Mouse (Mus musculus) layer of hippocampus, adult 9-10 months (tissue): Measurements from ENCODE around the gene Vegfa.

ENCODE experiments used
- DNase-seq: peaks from one replicate; pipeline ENCODE4 v3.0.0; 2022; ENCODE audit warnings: low spot score

The Vegfa gene

DNA sequence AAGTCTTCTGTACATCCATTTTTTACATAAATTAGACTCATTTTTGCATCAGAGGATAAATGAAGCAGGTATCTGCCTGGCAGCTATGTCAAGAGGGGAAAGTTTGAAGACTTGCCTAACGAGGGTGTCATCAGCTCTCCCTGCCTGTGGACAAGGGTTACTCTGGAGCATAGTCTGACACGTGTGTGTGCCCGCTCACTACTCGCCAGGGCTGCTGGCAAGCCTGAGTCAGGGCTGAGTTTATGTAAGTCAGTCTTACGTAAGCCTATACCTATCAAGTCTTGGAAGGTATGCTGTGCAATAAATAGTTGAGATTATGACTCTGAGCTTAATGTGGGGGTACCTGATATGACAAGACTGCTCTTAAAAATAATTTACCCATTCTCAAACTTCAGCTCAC, 19.2 kb upstream of the Vegfa start:
- DNase-seq, result no peak

DNA sequence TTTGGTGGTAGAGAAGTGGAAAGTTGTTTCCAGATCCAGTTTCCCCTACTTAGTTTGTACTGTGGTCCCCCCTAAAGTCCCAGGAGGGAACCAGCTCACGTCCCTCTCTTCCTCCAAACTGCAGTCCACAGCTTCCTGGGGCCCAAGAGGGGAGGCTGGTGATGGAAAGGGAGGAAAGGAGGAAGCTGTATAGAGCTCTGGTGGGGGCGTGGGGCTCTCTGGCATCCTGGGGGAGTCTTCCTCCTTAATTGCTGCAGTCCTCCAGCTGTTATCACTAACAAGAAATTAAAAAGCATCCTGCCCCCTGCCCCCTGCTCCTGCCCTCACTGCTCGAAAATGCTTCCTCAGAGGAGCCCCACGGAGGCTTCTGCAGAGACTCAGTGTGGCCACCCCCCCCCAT, 17.4 kb upstream of the Vegfa start:
- no peak for DNase-seq

DNA sequence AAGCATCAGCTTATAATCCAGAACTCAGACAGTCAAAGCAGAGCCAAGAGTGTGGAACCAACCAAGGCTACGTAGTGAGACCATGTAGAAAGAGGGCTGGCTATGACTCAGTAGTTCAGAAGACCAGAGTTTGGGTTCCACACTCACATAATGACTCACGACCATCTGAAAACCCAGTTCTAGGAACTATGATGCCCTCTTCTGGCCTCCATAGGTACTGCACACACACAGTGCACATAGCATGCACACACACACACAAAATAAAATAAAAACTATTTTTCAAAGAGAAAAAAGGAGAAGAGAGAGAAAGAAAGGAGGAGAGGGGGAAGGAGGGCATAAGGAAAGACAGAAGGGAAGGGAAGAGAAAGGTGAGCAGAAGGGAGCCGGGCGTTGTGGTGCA, 16.0 kb upstream of the Vegfa start:
- no peak for DNase-seq

DNA sequence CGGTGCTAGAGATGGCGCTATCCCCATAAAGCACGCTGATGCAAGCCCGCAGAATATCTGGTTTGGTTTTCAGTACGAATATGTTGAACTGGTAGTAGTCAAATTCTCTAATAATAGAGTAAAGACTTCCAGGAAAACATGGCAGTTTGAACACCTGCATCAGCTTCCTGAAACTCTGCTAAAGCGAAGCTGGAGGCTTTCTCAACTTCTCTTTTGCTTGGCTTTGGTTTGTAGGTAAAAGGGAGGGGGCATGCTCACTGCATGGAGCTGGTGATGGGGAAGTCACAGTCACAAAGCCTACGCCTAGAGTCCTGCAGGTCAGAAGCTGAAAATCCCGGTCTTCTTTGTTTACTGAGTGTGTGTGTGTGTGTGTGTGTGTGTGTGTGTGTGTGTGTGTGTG, 13.6 kb upstream of the Vegfa start:
- DNase-seq, result no peak

DNA sequence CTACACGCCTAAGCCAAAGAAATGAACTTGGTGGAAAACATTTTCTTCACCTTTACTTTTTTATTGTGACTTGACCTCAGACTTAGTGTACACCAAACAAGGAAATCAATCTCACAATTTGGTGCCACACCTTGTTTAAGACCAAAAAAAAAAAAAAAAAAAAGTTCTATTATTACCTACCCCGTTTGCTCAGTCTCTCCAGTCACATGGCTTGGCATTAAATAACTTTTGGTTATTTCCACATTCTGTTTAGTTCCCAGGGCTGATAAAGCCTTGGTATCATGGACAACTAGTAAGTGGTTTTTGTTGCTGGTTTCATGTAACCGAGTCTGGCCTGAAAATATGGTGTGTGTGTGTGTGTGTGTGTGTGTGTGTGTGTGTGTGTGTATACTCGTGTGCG, 12.8 kb upstream of the Vegfa start:
- DNase-seq, result no peak

DNA sequence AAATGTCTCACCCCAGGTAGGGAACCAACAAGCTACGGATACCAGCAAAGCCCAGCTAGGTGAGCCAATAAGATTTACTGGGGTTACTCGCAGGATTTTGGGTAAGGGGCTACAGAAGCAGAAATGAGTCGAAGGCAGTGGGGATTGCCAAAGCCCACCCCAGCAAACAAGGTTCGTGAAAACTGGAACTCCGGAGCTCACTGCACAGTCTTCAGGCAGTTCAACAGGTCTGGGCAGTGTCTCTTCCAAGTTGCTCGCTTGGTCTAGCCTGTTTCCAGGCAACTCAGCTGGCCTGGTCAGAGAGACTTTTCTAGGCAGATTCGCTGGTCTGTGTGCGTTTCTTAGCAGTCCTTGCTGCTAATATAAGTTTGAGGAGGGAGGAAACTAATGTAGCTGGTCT, 10.0 kb upstream of the Vegfa start:
- no peak for DNase-seq

DNA sequence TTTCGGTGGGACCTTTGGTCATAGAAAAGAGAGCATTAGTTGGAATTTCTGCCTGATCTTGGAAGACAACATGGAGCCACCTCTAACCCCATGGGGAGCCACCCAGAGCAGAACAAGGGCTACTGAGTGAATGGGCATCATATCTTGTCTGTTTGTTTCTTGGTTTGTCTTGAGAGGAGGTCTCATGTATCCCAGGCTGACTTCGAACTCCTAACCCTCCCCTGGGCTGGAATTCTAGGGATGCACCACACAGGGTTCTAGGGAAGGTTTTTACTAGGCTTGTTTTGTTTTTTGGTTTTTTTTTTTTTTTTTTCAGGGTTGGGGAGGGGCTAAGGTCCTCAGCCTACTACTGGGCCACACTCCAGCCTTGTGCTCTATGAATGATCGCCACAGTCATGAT, 9.5 kb upstream of the Vegfa start:
- DNase-seq, result no peak

DNA sequence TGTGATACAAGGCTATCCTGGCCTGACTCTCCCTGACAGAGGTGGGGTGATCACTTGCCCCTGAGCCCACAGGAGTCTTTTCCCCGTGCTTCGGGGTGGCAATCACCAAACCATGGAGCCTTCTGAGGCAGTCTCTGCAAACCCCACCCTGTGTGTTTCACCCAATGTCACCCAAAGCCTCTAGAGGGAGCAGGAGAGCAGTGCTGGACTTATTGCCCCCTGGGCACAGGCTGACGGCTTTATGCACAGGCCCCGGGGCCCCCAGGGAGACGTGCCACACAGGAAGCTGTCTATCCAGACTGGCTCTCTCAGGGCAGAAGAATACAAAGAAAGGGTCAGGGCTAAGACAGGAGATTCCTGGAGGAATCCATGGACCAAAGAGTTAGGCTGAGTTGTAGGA, 9.1 kb upstream of the Vegfa start:
- DNase-seq, result no peak

DNA sequence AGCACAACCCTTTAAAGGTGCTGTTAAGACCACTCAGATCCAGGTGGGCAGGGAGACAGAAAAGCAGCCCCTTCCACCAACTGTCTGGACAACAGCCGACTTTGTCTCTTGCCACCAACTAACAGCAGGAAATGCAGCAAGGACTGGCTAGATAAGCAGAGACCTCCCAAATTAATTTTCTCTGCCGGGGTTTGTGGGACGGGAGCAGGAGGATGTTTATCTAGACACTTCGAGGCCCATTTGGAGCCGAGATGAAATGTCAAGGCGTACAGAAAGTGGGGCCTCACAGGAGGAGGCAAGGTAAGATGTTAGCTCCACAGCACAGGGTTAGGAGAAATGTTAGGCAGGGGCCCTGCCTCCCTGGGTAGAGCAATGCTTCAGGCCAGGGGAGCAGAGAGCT, 8.4 kb upstream of the Vegfa start:
- no peak for DNase-seq

DNA sequence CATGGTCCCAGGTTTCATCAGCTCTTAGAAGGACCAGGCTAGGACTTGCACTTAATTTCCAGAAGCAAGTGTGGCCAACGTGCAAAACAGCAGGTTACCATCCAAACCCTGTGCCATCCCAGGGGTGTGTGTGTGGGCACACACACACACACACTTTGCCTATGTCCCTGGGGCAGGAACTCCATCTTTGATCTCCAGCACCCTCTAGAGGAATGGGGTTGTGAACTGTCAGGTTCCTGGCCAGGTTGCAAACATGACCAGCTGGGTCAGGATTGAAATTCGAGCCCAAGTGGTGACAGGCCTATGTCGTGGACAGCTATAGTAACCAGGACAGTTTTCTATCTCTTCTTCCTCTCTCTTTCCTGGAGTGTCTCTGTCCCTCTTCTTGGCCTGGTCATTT, 6.7 kb upstream of the Vegfa start:
- DNase-seq, result no peak

DNA sequence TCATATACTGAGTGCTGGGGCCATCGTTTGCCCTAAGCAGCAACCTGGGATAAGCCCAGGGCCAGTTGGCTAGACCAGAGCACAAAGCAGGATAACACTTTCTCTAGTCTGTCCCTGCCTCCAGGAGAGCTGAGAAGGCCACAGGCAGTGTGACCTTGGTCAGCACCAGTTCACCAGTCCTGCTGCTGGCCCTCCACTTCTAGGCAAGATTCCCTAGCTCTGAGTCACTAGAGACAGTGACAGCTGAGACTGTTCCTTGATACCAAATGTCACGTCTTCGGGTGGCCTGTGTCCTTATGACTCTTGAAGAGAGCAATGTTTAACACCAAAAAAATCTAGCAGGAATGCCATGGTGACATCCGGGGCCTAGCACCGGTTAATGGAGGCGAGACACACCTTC, 4.2 kb upstream of the Vegfa start:
- no peak for DNase-seq

DNA sequence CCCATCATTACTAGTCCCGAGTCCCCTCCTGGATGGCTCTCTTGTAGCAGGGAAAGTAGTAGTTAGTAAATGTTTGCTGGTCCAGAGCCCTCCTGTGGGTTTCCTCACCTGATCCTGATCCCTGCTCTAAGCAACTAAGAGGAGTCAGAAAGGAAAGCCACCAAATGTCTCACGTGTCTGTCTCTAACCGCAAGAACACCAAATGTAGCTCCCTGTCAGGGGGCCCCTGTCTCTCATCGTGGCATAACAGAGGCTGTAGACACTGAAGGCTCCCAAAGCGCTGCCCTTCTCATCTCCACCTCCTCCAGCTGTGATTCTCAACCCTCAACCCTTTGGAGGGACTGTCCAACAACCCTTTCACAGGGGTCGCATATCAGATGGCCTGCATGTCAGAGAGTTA, 1.9 kb upstream of the Vegfa start:
- no peak for DNase-seq

DNA sequence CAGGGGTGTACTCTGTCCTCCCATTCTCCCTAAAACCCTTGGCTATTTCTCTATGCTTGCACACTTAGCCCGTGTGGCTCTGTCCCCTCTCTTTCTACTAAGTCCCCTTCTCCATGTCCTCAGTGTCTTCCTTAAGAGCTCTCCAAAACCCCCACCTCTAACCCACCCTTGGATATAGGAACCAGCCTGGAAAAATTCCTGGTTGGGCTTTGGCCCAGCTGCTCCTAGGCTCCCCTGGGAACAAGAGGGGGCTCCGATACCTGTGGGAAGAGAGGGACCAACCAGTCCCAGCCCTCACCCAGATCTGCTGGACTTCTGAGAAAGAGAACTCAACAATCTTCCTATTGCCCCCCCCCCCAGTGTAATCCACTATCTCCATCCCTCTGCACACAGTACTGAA, 1.4 kb upstream of the Vegfa start:
- DNase-seq, result no peak

DNA sequence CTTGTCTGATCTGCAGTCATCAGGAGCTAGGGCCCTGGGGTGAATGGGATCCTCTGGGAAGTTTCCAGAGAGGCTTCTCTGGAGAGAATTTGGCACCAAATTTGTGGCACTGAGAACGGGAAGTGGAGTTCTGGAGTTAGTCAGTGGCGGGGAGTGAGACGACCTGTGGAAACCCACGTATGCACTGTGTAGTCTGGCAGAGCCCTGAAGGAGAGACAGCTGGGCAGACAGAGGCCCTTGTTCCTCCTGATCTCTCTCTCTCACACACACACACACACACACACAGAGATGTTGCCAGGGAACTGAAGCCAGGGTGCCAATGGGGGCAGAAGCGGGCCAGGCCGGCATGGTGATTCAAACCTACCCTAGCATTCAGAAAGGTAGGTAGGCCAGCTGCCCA, 953 bp upstream of the Vegfa start:
- no peak for DNase-seq

DNA sequence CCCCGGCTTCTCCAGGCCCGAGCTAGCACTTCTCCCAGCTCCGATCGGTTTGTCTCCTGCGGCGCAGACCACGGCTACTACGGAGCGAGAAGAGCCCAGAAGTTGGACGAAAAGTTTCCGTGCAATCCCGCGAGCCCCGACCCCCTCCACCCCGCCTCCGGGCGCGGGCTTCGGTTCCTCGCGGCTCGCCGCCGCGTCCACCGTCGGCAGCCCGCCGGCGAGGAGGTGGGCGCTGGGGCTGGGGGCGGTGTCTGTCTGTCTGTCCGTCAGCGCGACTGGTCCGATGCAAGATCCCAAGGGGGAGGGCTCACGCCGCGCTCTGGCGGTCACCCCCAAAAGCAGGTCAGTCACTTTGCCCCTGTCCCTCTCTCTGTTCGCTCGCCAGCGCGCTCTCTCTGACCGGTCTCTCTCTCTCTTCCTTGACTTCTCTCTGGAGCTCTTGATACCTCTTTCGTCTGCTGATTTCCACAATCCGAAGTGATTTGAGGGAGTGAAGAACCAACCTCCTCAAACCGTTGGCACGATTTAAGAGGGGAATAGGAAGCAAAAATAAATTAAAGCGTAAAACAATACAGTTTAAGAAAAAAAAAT, 453 bp downstream of the Vegfa start:
- DNase-seq, result no peak

DNA sequence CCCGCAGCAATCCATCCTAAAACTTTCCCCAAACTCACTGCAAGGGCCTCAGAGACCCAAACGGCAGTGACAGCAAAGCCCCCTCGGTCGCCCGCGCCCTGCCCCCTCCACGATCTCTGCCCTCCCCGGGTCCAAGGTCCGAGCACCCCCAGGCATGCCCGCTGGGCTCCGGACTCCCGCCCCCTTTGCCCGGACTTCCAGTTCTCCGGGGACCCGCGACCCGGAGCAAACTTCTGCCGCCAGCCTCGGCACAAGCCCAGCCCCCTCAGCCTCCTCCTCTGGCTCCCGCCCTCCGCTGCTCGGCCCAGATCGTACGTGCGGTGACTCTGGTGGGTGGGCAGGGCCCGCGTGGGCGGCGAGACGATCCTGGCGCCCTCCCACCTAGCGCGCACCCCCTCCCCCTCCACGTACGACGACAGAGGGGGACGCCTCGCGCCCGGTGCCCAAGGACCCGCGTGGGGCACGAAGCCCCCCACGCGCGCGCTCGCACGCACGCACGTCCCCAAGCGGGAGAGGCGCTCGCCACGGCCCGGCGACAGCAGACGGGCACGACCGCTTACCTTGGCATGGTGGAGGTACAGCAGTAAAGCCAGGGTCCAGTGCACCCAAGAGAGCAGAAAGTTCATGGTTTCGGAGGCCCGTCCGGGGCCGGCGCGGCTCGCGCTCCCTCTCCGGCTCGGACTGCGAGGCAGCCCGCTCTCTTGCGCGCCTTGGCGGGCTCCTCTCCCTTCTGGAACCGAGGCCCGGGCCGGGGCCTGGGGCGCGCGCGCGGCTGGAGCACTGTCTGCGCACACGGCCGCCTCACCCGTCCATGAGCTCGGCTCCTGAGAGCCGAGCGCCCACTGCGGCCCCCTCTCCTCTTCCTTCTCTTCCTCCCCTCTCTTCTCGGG, 1.2 kb downstream of the Vegfa start:
- no peak for DNase-seq

DNA sequence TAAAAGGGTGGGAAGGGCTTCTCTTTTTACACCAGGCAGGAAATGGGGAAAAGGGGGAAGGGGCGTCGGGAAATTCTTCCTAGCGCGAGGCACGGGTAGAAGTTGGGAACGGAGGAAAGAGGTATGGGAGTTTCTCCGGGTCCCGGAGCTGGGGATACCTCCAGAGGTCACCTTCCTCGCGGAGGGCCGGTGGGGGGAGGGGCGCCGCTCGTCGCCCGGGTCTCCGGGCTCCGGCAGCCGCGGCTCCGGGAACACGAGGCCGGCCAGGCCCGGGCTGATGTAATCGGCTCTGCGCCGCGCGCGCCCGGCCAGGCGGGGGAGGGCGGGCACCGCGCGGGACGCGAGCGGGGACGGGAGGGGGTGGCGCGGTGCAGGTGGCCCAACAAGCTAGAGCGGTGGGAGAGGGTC, 1.8 kb downstream of the Vegfa start:
- no peak for DNase-seq

DNA sequence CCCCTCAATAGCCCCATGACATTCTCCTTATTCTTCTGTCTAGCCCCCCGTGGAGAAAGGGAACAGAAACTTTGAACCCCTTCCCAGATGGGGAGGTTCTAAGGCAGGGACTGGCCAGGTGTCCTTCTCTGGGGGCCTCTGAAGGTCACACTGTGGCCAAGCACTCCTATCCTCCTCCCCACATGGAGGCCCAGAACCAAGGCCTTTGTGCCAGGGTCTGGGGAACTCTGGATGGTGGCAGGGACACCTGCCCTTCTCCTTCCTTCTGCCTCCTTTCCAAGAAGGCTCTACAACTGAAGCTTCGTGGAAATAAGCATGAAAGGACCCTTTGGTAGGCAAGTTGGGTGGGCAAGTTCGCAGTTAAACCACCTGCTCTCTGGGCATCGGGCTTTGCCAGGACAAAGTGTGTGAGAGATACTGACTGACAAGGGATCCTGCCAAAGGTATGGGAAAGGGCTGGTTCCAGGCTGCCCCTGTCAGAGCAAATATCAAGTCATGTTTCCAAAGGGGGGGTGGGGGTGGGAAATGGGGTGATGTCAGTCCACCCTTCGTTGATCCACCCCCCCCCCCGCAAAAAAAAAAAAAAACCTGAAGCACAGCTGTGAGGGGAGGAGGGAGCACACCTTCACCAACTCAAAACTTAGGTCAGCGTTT, 2.5 kb downstream of the Vegfa start:
- no peak for DNase-seq

DNA sequence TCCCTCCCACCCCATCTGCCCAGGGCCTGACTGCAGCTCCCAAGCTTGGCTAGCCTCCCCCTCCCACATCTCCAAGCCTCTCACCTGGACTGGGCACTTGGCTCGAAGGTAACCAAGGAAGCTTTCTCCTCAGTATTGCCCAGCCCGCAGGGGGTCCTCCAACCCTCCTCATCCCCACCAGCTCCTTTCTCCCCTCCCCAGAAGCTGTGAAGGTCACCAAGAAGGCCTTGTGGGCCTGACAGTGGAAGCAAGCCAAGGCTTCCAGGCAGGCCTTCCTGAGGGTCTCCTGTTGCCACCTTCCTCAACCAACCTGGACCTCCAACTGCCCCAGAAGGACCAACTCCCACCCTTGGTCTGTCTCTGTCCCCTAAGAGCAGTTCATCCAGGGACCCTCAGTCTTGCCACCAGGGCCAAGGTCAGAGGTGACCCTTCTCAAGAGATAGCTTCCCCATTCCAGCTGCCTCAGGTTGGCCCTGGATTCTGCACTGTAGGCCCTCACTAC, 3.1 kb downstream of the Vegfa start:
- no peak for DNase-seq

DNA sequence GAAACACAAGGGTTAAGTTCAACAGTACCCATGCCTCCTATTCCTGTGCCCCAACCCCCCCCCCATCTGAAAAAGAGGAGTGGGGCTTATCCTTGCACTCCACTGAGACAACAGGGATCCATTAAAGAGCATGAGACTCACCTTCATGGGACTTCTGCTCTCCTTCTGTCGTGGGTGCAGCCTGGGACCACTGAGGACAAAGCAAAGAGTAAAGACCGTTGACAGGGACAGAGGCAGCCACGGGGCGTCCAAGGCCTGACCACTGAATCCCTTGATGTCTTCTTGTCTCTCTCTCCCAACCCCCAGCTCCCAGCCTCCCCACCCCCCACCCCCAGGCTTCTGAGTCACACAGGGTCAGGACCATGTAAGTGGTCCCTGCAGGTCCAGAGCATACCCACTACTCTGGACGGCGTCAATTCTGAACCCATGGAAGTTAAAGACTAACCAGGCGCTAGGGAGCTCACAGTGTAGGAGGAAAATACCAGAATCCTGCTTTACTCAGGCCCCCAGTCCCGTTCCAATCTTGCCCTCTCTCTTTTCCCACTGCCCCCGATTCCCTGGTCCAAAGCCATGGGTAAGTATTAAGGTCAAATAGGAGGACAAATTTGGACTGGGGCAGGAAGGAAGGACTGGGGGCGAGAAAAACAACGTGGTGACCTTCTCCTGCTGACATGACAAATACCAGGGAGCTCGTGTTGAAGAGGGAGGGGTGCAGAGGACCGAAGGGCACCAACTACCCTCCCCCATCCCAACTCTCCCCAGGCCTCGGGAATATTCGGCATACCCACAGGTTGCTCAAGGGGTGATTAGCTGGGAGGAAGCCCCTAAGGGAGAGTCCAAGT, 3.7 kb downstream of the Vegfa start:
- no peak for DNase-seq

DNA sequence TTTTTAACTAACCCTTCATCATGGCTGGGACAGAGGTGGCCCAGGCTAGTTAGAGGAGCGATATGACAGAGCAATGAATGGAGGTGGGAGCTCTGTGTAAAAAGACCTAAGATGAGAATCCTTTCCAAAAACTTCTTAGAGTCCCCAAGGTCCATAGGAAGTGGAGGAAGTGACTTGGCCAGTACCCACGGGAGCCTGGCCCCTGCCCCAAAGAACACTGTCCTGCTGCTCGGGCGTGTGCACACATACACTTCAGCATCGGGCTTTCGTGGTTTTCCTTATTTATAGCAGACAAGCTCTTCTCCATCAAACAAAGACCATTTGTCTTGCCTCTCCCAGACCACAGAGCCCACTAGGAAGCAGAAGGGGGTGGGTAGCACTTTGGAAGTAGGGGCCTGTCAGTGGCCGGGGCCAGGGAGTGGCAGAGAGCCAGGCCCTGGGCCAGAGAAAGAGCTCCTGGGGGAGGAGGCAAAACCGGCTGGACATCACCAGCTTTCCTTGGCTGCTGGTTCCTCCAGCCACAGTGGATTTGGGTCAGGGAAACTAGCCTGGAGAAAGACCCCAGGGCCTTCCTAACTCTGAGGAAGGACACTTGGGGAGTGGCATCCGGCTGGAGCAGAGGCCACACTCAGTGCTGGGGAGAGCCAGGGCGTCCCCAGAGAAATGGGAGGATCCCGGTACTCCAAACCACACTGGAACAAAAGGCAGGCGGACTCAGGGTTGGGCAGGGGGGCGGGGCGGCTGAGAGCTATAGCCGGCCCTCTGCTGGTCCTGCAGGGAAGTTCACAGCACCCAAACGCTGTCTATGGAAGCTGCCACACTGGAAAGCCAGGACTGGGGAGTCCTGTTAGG, 4.9 kb downstream of the Vegfa start:
- DNase-seq, result no peak
